Mouse (Mus musculus) limb, embryonic 11.5 days (tissue): ENCODE measurements around the gene Galntl6. TPM values are rescaled to one million over a fixed set of nuclear protein-coding genes. Genes with fewer than 3 reads are reported as not detected.

Experiments used
- ATAC-seq: fragments of 200-750 bp; cut with Nextera tagmentation; 2 replicates; pipeline ENCODE4 v1.8.0; 2017; ENCODE audit warnings: low read depth; ENCODE audit not compliant: insufficient number of reproducible peaks, low FRiP score, low TSS enrichment
- DNase-seq: peaks from one replicate; pipeline ENCODE4 v3.0.0-alpha.2; 2015; ENCODE audit warnings: low spot score
- H3K27ac ChIP-seq: fragments of 300-500 bp; sonication (generic); replicated peaks from 2 replicates; pipeline ENCODE4 v1.5.1; 2014; ENCODE audit warnings: low read depth, mild to moderate bottlenecking, low read length
- H3K27me3 ChIP-seq: fragments of 300-500 bp; sonication (generic); 2 replicates; pipeline ENCODE4 v1.6.1; 2014; ENCODE audit warnings: mild to moderate bottlenecking, low read length, mixed read lengths; ENCODE audit not compliant: control insufficient read depth, insufficient read depth
- H3K36me3 ChIP-seq: fragments of 300-500 bp; sonication (generic); 2 replicates; pipeline ENCODE4 v1.6.1; 2014; ENCODE audit warnings: mild to moderate bottlenecking, low read length, moderate library complexity, mixed read lengths; ENCODE audit not compliant: control insufficient read depth, insufficient read depth
- H3K4me1 ChIP-seq: fragments of 300-500 bp; sonication (generic); 2 replicates; pipeline ENCODE4 v1.6.1; 2014; ENCODE audit warnings: low read length, mixed read lengths; ENCODE audit not compliant: control insufficient read depth, insufficient read depth
- H3K4me2 ChIP-seq: fragments of 300-500 bp; sonication (generic); 2 replicates; pipeline ENCODE4 v1.6.1; 2014; ENCODE audit warnings: low read depth, mild to moderate bottlenecking, moderate library complexity; ENCODE audit not compliant: severe bottlenecking
- H3K4me3 ChIP-seq: fragments of 300-500 bp; sonication (generic); 2 replicates; pipeline ENCODE4 v1.5.1; 2014; ENCODE audit warnings: low read depth, low read length
- H3K9ac ChIP-seq: fragments of 300-500 bp; sonication (generic); 2 replicates; pipeline ENCODE4 v1.6.1; 2014; ENCODE audit warnings: mild to moderate bottlenecking, low read length
- H3K9me3 ChIP-seq: fragments of 300-500 bp; sonication (generic); 2 replicates; pipeline ENCODE4 v1.6.1; 2016; ENCODE audit warnings: low read length; ENCODE audit not compliant: control insufficient read depth
- WGBS: fragments of 180-500 bp; shearing (Covaris S2); extraction: QIAGEN DNeasy Blood & Tissue Kit; methylation state at CpG from one replicate; pipeline ENCODE4 v1.1.7; 2014; 5-methylcytosine and 5-hydroxymethylcytosine counted together
- polyA plus RNA-seq: library from polyadenylated mRNA; unstranded; fragments of >200 nt; fragmentation: Nextera tagmentation; extraction: Ambion mirVana; gene quantifications from 2 replicates; pipeline ENCODE4 v1.2.1, GENCODE M21; 2014

Gene Galntl6
- polyA plus RNA-seq, 1 experiment from 2014 or later, result 0.45 TPM

GRCm38 (mm10) chr8:57836981-57837380 lies 1075.5 kb downstream of the Galntl6 start:
- 43% methylated on average over 11 of the region's 11 CpGs for WGBS
- Histone ChIP-seq H3K4me2 (no peak overlapping the region), H3K4me3 (no peak overlapping the region), H3K9me3 (no peaks in the 10 kb centered on the region), H3K9ac (no peak overlapping the region), H3K4me1 (0 out of 2 replicates have a peak, but pooled peaks cover 3% of the 10 kb centered on the region), H3K36me3 (no peaks in the 10 kb centered on the region), H3K27me3 (no peaks in the 10 kb centered on the region), H3K27ac (no peak overlapping the region)
- ATAC-seq, result no peak
- DNase-seq, result no peak

- Histone ChIP-seq H3K27me3 (no peaks in the 10 kb centered on the region), H3K9me3 (no peaks in the 10 kb centered on the region), H3K4me3 (no peak overlapping the region), H3K36me3 (no peaks in the 10 kb centered on the region), H3K4me1 (0 out of 2 replicates have a peak, but pooled peaks cover 3% of the 10 kb centered on the region), H3K9ac (no peak overlapping the region), H3K27ac (no peak overlapping the region), H3K4me2 (no peak overlapping the region)
- 86% methylated on average over 15 of the region's 15 CpGs for WGBS
- no peak for ATAC-seq
- no peak for DNase-seq
Measured at GRCm38 (mm10) chr8:57836201-57836883, 1076.1 kb downstream of the Galntl6 start.

DNA sequence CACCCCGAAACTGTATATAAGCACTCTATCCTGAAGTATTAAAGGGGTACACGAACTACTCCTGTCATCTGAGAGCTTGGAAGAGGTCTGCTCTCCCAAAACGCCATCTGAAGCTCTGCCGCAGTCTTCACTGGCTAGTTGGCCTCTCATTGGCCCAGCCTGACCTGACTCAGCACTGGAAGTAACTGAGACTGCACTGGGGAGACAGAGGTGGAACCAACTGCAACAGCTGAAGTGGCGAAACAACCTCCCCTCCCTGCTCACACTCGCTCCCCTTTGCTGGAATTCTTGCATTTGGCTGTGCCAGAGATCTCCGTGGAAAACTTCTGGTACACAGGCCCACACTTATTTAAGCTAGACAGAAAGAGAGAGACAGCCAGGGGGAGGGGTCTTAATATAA lies 1089.3 kb downstream of the Galntl6 start:
- no peak overlapping the region for H3K27ac ChIP-seq
- no peaks in the 10 kb centered on the region for H3K4me1 ChIP-seq
- H3K4me2 ChIP-seq, result no peak overlapping the region
- no peaks in the 10 kb centered on the region for H3K9me3 ChIP-seq
- WGBS, result 55% methylated on average over 7 of the region's 7 CpGs
- H3K36me3 ChIP-seq, result no peaks in the 10 kb centered on the region
- ATAC-seq, result no peak
- no peak overlapping the region for H3K4me3 ChIP-seq
- no peaks in the 10 kb centered on the region for H3K27me3 ChIP-seq
- no peak overlapping the region for H3K9ac ChIP-seq
- DNase-seq, result no peak

- peak; percentile 63; the same call in 1 of the 2 replicates for ATAC-seq
- no peaks in the 10 kb centered on the region for H3K9me3 ChIP-seq
- H3K27me3 ChIP-seq, result no peaks in the 10 kb centered on the region
- H3K36me3 ChIP-seq, result no peaks in the 10 kb centered on the region
- WGBS, result 30% methylated on average over 7 of the region's 7 CpGs
- H3K27ac ChIP-seq, result no peak overlapping the region
- H3K4me1 ChIP-seq, result no peaks in the 10 kb centered on the region
- H3K4me3 ChIP-seq, result no peak overlapping the region
- H3K4me2 ChIP-seq, result no peak overlapping the region
- peak; percentile 40 for DNase-seq
- no peak overlapping the region for H3K9ac ChIP-seq
Measured at GRCm38 (mm10) chr8:57816034-57816433, 1096.4 kb downstream of the Galntl6 start.

- no peak overlapping the region for H3K27ac ChIP-seq
- WGBS, result 83% methylated on average over 4 of the region's 4 CpGs
- DNase-seq (no peak), ATAC-seq (no peak)
- no peaks in the 10 kb centered on the region for H3K9me3 ChIP-seq
- no peaks in the 10 kb centered on the region for H3K27me3 ChIP-seq
- H3K36me3 ChIP-seq, result no peaks in the 10 kb centered on the region
- no peaks in the 10 kb centered on the region for H3K4me1 ChIP-seq
- no peak overlapping the region for H3K9ac ChIP-seq
- H3K4me3 ChIP-seq, result no peak overlapping the region
- H3K4me2 ChIP-seq, result no peak overlapping the region
Measured at GRCm38 (mm10) chr8:57807060-57807459, 1105.4 kb downstream of the Galntl6 start.

- DNase-seq (no peak), ATAC-seq (no peak)
- Histone ChIP-seq H3K36me3 (no peaks in the 10 kb centered on the region), H3K4me3 (no peak overlapping the region), H3K4me2 (no peak overlapping the region), H3K9ac (no peak overlapping the region), H3K27me3 (no peaks in the 10 kb centered on the region), H3K9me3 (no peaks in the 10 kb centered on the region), H3K4me1 (no peaks in the 10 kb centered on the region), H3K27ac (no peak overlapping the region)
- 85% methylated on average over 4 of the region's 4 CpGs for WGBS
Measured at GRCm38 (mm10) chr8:57805094-57805493, 1107.3 kb downstream of the Galntl6 start.

GRCm38 (mm10) chr8:57803821-57804220 lies 1108.6 kb downstream of the Galntl6 start:
- Histone ChIP-seq H3K4me3 (no peak overlapping the region), H3K27ac (no peak overlapping the region), H3K9ac (no peak overlapping the region), H3K9me3 (no peaks in the 10 kb centered on the region), H3K36me3 (no peaks in the 10 kb centered on the region), H3K27me3 (no peaks in the 10 kb centered on the region), H3K4me2 (no peak overlapping the region), H3K4me1 (no peaks in the 10 kb centered on the region)
- ATAC-seq (no peak), DNase-seq (no peak)
- WGBS, result 91% methylated on average over 8 of the region's 8 CpGs

- DNase-seq (no peak), ATAC-seq (no peak)
- Histone ChIP-seq H3K36me3 (no peaks in the 10 kb centered on the region), H3K4me2 (no peak overlapping the region), H3K27me3 (no peaks in the 10 kb centered on the region), H3K9ac (no peak overlapping the region), H3K4me3 (no peak overlapping the region), H3K27ac (no peak overlapping the region), H3K9me3 (no peaks in the 10 kb centered on the region), H3K4me1 (no peaks in the 10 kb centered on the region)
- WGBS, result 80% methylated on average over 4 of the region's 4 CpGs
Measured at GRCm38 (mm10) chr8:57801197-57801596, 1111.2 kb downstream of the Galntl6 start.

GRCm38 (mm10) chr8:57800327-57800726 lies 1112.1 kb downstream of the Galntl6 start:
- no peaks in the 10 kb centered on the region for H3K27me3 ChIP-seq
- H3K27ac ChIP-seq, result no peak overlapping the region
- H3K4me3 ChIP-seq, result no peak overlapping the region; the same call in 1 of the 2 replicates
- no peak; the same call in 1 of the 2 replicates for ATAC-seq
- DNase-seq, result peak; percentile 80
- WGBS, result 26% methylated on average over 4 of the region's 4 CpGs
- H3K4me1 ChIP-seq, result no peaks in the 10 kb centered on the region
- peak overlapping the region; percentile 47; the same call in 1 of the 2 replicates for H3K4me2 ChIP-seq
- H3K9me3 ChIP-seq, result no peaks in the 10 kb centered on the region
- H3K36me3 ChIP-seq, result no peaks in the 10 kb centered on the region
- H3K9ac ChIP-seq, result no peak overlapping the region
